Mouse (Mus musculus) limb, embryonic 13.5 days (tissue): Measurements from ENCODE around the gene Mymx. TPM values are rescaled to one million over a fixed set of nuclear protein-coding genes. Genes with fewer than 3 reads are reported as not detected.

ENCODE experiments used
- ATAC-seq: fragments of 200-750 bp; cut with Nextera tagmentation; 2 replicates; pipeline ENCODE4 v1.8.0; 2017; ENCODE audit warnings: low read depth, moderate number of reproducible peaks, moderate TSS enrichment; ENCODE audit not compliant: low FRiP score
- H3K27ac ChIP-seq: fragments of 300-500 bp; sonication (generic); 2 replicates; pipeline ENCODE4 v1.5.1; 2015; ENCODE audit warnings: inconsistent platforms, mild to moderate bottlenecking, moderate library complexity
- H3K27me3 ChIP-seq: fragments of 300-500 bp; sonication (generic); 2 replicates; pipeline ENCODE4 v1.6.1; 2015; ENCODE audit warnings: mild to moderate bottlenecking, inconsistent platforms
- H3K36me3 ChIP-seq: fragments of 300-500 bp; sonication (generic); 2 replicates; pipeline ENCODE4 v1.6.1; 2015; ENCODE audit warnings: inconsistent platforms, mild to moderate bottlenecking, moderate library complexity
- H3K4me1 ChIP-seq: fragments of 300-500 bp; sonication (generic); 2 replicates; pipeline ENCODE4 v1.6.1; 2015; ENCODE audit warnings: inconsistent platforms
- H3K4me2 ChIP-seq: fragments of 300-500 bp; sonication (generic); replicated peaks from 2 replicates; pipeline ENCODE4 v1.6.1; 2015; ENCODE audit warnings: inconsistent platforms, mild to moderate bottlenecking, moderate library complexity
- H3K4me3 ChIP-seq: fragments of 300-500 bp; sonication (generic); 2 replicates; pipeline ENCODE4 v1.5.1; 2015; ENCODE audit warnings: moderate library complexity, mild to moderate bottlenecking, inconsistent platforms
- H3K9ac ChIP-seq: fragments of 300-500 bp; sonication (generic); 2 replicates; pipeline ENCODE4 v1.6.1; 2015; ENCODE audit warnings: mild to moderate bottlenecking, inconsistent platforms
- H3K9me3 ChIP-seq: fragments of 300-500 bp; sonication (generic); 2 replicates; pipeline ENCODE4 v1.6.1; 2016; ENCODE audit warnings: inconsistent platforms
- WGBS: fragments of 180-500 bp; shearing (Covaris S2); methylation state at CpG from one replicate; pipeline ENCODE4 v1.1.7; 2015; 5-methylcytosine and 5-hydroxymethylcytosine counted together
- polyA plus RNA-seq: library from polyadenylated mRNA; unstranded; fragments of >200 nt; fragmentation: Nextera tagmentation; extraction: Ambion mirVana; gene quantifications from 2 replicates; pipeline ENCODE4 v1.2.1, GENCODE M21; 2015

Mymx gene
- polyA plus RNA-seq, 1 experiment from 2014 or later, result 26.7 TPM

- Histone ChIP-seq H3K9me3 (no peaks in the 10 kb centered on the region), H3K4me1 (no peaks in the 10 kb centered on the region), H3K36me3 (no peaks in the 10 kb centered on the region), H3K27me3 (peaks cover 3% of the 10 kb centered on the region), H3K4me3 (no peak overlapping the region), H3K4me2 (no peak overlapping the region), H3K27ac (no peak overlapping the region), H3K9ac (no peak overlapping the region)
- WGBS, result 73% methylated on average over 15 of the region's 15 CpGs
- no peak for ATAC-seq
Measured at GRCm38 (mm10) chr17:45606992-45607879, 5.3 kb upstream of the Mymx start.

DNA sequence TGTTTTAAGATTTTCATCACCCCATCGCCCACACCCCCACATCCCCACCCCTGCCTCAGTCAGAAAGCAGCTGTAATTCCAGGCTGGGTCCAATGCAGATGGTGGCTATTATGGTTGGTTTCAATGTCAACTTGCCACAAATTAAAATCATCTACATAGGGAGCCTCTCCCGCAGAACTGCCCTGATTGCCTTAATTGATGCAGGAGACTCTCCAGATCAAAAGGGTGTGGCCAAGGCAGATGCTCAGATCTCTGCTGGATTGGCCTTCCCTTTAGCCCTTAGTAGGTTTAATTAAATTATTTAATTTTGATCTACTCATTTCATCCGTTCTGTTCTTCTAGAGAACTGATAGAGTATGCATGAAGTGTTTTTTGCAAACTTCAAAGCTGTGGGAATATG is 1.1 kb upstream of the Mymx start:
- no peak for ATAC-seq
- Histone ChIP-seq H3K4me2 (no peak overlapping the region), H3K4me3 (no peak overlapping the region), H3K27me3 (peaks cover 33% of the 10 kb centered on the region), H3K27ac (no peak overlapping the region), H3K9me3 (no peaks in the 10 kb centered on the region), H3K36me3 (no peaks in the 10 kb centered on the region), H3K9ac (no peak overlapping the region), H3K4me1 (peaks cover 24% of the 10 kb centered on the region)
- WGBS, result 76% methylated on average over 3 of the region's 3 CpGs

- WGBS, result 17% methylated on average over 22 of the region's 22 CpGs
- no peak overlapping the region; the same call in 1 of the 2 replicates for H3K27ac ChIP-seq
- no peak for ATAC-seq
- peak overlapping the region; percentile 23 for H3K4me3 ChIP-seq
- H3K36me3 ChIP-seq, result no peaks in the 10 kb centered on the region
- peaks cover 38% of the 10 kb centered on the region for H3K27me3 ChIP-seq
- H3K4me2 ChIP-seq, result peak overlapping the region; percentile 28
- no peaks in the 10 kb centered on the region for H3K9me3 ChIP-seq
- peak overlapping the region; percentile 31; the same call in 1 of the 2 replicates for H3K9ac ChIP-seq
- H3K4me1 ChIP-seq, result peaks cover 36% of the 10 kb centered on the region
Measured at GRCm38 (mm10) chr17:45601325-45601724, 577 bp downstream of the Mymx start.

DNA sequence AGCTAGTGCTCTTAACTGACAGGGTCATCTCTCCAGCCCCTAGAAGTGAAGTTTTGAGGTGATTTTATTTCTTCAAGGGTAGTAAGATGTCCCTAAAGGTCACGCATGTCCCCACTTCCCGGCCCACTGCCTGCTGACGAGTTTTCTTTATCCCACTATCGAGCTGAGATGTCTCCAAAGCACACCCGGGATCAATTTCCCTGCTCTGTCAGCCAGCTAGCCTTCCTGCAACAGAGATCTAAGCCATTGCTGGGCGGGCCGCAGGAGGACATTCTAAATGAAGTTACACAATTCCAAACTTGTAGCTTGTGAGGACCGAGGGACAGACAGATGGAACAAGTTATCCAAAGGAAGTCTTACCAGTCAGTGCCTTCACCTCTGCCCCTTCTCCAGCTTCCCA is 1.6 kb downstream of the Mymx start:
- Histone ChIP-seq H3K4me3 (0 out of 2 replicates have a peak overlapping the region, but pooled peaks have one; percentile 4), H3K4me2 (0 out of 2 replicates have a peak overlapping the region, but pooled peaks have one; percentile 7), H3K4me1 (peaks cover 44% of the 10 kb centered on the region), H3K27me3 (peaks cover 41% of the 10 kb centered on the region), H3K9me3 (no peaks in the 10 kb centered on the region), H3K27ac (no peak overlapping the region), H3K9ac (no peak overlapping the region), H3K36me3 (no peaks in the 10 kb centered on the region)
- 46% methylated on average over 8 of the region's 8 CpGs for WGBS
- ATAC-seq, result no peak

GRCm38 (mm10) chr17:45599446-45600242 is 2.3 kb downstream of the Mymx start, which contains the start of gene Slc29a1:
TSS of gene Slc29a1 (minus strand) at chr17:45599606.
- Histone ChIP-seq H3K27me3 (peaks cover 46% of the 10 kb centered on the region), H3K36me3 (no peaks in the 10 kb centered on the region), H3K4me2 (peak within 1 kb of the TSS; percentile 67), H3K9me3 (no peaks in the 10 kb centered on the region), H3K4me1 (peaks cover 50% of the 10 kb centered on the region), H3K9ac (peak within 1 kb of the TSS; percentile 56), H3K4me3 (peak within 1 kb of the TSS; percentile 35), H3K27ac (no peak within 1 kb of the TSS)
- 16% methylated on average over 32 of the region's 32 CpGs for WGBS
- no peak; the same call in 1 of the 2 replicates for ATAC-seq

- WGBS, result 65% methylated on average over 3 of the region's 3 CpGs
- no peak overlapping the region for H3K4me3 ChIP-seq
Measured at GRCm38 (mm10) chr17:45598891-45599290, 3.0 kb downstream of the Mymx start.

GRCm38 (mm10) chr17:45598376-45598775 is 3.5 kb downstream of the Mymx start:
- Histone ChIP-seq H3K27me3 (peaks cover 57% of the 10 kb centered on the region), H3K4me2 (no peak overlapping the region), H3K27ac (no peak overlapping the region), H3K4me1 (peaks cover 63% of the 10 kb centered on the region), H3K36me3 (no peaks in the 10 kb centered on the region), H3K9me3 (no peaks in the 10 kb centered on the region), H3K9ac (no peak overlapping the region), H3K4me3 (no peak overlapping the region)
- no peak for ATAC-seq
- WGBS, result 80% methylated on average over 2 of the region's 2 CpGs

More at GRCm38 (mm10) chr17:45598891-45599290, 3.0 kb downstream of the Mymx start:
- H3K9ac ChIP-seq, result no peak overlapping the region
- no peak overlapping the region for H3K27ac ChIP-seq
- no peaks in the 10 kb centered on the region for H3K36me3 ChIP-seq
- no peak for ATAC-seq
- peak overlapping the region; percentile 67; the same call in 1 of the 2 replicates for H3K4me2 ChIP-seq
- H3K27me3 ChIP-seq, result peaks cover 53% of the 10 kb centered on the region
- H3K4me1 ChIP-seq, result peaks cover 58% of the 10 kb centered on the region
- no peaks in the 10 kb centered on the region for H3K9me3 ChIP-seq

DNA sequence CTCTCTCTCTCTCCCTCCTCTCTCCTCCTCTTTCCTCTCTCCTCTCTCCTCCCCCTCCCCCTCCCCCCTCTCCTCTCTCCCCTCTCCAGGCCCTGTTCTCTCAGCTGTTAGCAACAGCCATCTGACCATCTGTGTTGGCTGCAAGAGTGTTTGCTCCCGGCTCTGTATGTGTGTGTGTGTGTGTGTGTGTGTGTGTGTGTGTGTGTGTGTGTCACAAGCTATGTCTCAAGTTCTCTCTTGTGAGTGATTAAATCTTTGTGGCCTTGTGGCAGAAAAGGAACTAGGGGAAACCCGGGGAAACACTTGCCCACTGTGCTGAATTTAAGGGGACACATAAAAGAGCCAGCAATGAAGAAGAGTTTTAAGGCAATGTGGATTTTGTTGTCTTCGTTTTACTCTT is 4.1 kb downstream of the Mymx start:
- peaks cover 57% of the 10 kb centered on the region for H3K27me3 ChIP-seq
- WGBS, result 28% methylated on average over 3 of the region's 3 CpGs
- no peak overlapping the region for H3K4me2 ChIP-seq
- no peak overlapping the region for H3K4me3 ChIP-seq
- no peak overlapping the region for H3K27ac ChIP-seq
- H3K4me1 ChIP-seq, result peaks cover 69% of the 10 kb centered on the region
- no peak for ATAC-seq
- H3K9me3 ChIP-seq, result no peaks in the 10 kb centered on the region
- H3K36me3 ChIP-seq, result no peaks in the 10 kb centered on the region
- no peak overlapping the region for H3K9ac ChIP-seq

DNA sequence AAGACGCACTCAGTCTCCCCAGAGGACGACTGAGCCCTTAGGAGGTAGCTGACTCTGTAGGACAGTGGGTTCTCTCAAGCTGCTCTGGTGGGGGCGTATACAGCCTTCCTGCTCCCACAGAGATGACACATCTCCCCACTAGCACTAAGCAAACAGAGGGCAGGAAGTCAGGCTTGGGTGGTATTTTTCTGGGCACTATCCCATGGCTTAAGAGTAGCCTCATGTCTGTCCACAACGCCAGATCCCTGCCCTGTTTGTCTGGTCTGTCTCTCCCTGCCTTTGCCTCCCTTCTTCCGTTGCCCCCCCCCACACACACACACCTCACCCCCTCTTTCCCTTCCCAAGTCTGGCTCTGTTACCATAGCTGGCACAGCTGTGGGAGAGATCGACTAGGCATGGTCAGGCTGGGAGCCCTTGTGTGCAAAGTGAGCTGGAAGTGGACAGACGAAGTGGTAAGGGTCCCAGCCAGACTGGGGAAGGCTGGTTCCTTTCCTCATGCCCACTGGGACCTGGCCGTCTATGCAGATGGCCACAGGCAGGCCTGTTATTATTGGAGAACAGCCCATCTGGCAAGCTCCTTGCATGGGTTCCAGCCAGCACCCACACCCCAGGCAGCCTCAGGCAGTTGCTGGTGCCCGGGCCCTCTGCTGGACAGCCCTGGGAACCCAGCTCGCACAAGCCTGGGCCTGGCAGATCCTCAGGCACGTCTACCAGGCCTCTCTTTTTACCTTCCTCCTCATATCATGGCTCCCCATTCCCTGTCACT is 5.1 kb downstream of the Mymx start:
- 32% methylated on average over 11 of the region's 11 CpGs for WGBS
- no peak for ATAC-seq
- Histone ChIP-seq H3K27ac (peak overlapping the region; percentile 48; the same call in 1 of the 2 replicates), H3K27me3 (peaks cover 50% of the 10 kb centered on the region), H3K36me3 (no peaks in the 10 kb centered on the region), H3K4me3 (no peak overlapping the region), H3K4me1 (peaks cover 75% of the 10 kb centered on the region), H3K9ac (0 out of 2 replicates have a peak overlapping the region, but pooled peaks have one; percentile 4), H3K9me3 (no peaks in the 10 kb centered on the region), H3K4me2 (peak overlapping the region; percentile 99; the same call in 1 of the 2 replicates)

GRCm38 (mm10) chr17:45595736-45596390 is 6.0 kb downstream of the Mymx start:
- 3% methylated on average over 23 of the region's 23 CpGs for WGBS
- peak overlapping the region; percentile 61 for H3K4me3 ChIP-seq
- peak; percentile 10 for ATAC-seq
- no peaks in the 10 kb centered on the region for H3K36me3 ChIP-seq
- peaks cover 75% of the 10 kb centered on the region for H3K4me1 ChIP-seq
- H3K9ac ChIP-seq, result peak overlapping the region; percentile 72
- H3K9me3 ChIP-seq, result no peaks in the 10 kb centered on the region
- 0 out of 2 replicates have a peak overlapping the region, but pooled peaks have one; percentile 3 for H3K27ac ChIP-seq
- peak overlapping the region; percentile 99 for H3K4me2 ChIP-seq
- H3K27me3 ChIP-seq, result peaks cover 41% of the 10 kb centered on the region
